Mouse (Mus musculus) left cerebral cortex, adult 11 months (tissue): ENCODE data around the gene Tfap2a.

Experiments
- DNase-seq: peaks from one replicate; pipeline ENCODE4 v3.0.0; 2022; ENCODE audit warnings: low spot score

The Tfap2a gene

DNA sequence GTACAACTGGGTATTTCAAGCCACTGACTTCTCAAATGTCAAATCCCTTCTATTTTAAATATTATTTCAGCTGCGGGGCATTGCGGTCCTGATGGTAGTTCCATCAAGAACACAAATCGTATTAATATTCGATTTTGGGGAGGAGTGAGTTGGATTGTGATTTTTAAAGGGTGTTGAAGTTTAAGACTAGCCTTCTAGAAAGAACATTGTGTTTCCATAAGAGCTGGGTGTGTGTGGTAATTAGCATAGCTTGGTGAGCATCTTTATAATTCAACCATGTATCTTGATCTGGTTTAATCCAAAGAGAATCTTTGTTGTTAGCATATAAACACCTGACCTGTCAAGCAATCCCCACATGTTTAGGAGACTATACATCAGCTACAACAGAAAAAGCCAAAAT lies 24.9 kb downstream of the Tfap2a start:
- no peak for DNase-seq

DNA sequence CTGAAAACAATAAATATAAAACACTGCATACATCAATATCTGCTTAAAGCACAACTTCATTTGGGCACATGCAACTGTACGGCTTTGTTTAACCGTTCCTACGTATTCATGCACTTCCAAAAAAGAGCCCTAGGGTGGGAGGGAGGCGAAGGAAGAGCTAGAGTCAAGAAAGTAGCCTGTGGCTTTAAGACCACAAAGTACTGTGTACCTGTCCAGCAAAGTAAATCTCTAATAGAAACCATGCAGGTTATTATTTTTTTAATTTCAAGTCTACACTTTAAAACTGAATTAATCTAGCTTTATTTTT lies 25.7 kb downstream of the Tfap2a start:
- DNase-seq = no peak

DNA sequence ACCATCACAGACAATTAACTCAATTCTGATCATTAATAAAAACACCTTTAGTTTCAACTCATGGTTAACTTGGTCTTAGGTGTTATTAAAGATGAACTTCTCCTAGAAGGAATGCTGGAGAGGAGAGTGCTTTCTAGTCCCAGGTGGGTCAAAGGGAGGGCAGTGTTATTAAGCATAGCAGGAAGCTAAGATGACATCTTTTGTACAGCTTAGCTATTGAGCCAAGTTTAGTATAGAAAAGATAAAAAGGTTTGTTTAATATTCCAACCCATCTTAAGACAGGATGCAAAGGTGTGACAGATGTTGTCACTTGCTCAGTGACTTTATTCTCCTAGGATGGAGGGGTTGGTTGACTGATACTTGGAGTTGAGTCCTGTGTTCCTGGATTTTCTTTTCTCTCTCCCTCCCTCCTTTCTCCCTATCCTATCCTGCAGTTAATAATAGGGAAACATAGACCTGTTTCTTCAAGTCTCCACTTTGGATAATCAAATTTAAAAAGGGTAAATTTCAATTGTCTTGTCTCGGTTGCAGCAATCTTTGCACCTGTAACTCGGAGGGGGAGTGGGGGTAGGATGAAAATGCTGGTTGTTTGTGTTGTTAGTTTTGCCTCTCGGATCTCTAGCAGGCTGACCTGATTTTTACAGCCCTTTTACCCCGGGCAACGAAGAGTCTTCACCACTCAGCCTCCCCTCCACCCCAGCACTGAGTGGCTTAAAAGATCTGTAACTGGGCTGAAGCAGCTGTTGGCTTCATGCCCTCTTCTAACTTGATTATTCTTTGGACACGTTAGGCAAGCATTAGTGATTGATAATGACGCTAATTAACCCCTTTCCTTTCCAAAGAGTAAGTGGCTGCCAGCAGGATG lies 26.3 kb downstream of the Tfap2a start:
- no peak for DNase-seq

DNA sequence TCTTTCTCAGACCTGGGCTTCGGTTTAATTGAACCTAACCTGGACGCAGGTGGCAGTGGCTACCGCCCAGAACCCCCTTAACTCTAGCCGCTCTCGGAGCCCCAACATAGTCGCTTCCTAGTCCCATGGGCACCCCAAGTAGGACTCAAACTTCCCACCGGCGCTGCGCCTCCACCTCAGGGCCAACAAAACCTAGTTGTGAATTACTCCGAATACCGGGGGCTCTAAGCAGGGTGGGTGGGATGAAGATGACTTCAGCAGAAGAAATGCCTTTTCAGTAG lies 28.2 kb downstream of the Tfap2a start:
- DNase-seq = no peak

DNA sequence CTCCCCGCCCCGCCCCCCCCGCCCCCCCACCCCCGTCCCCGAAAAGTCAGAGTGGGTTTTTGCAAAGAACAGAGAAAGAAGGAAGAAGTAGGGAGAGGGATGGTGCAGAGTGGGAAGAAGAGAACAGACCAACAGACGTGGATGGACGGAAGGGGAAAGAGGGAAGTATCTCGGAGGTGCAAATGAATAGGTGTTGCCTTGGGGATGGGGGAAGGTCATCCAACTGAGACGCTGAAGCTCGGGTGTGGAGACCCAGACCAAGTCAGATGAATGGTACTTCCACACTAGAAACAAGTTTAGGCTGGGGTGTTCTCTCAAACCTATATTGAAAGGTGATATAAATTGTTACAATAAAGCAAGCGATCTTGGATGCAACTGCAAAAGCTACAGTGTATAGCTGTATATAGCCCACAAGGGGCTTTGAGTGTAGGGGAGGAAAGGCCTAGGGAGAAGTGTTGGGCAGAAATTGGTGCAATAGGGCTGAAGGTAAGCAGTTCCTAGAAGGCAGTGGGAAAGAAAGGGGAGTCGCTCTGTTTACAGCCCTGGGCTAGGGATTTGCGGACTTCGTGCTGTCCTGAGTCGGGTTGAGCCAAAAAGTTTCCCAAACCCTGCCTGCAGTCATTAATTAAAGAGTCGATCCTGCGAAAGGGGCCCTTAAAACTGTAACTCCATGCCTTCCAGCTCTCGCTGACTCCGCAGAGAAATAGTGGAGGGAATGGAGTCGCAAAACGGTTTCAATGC lies 28.7 kb downstream of the Tfap2a start:
- DNase-seq = no peak

DNA sequence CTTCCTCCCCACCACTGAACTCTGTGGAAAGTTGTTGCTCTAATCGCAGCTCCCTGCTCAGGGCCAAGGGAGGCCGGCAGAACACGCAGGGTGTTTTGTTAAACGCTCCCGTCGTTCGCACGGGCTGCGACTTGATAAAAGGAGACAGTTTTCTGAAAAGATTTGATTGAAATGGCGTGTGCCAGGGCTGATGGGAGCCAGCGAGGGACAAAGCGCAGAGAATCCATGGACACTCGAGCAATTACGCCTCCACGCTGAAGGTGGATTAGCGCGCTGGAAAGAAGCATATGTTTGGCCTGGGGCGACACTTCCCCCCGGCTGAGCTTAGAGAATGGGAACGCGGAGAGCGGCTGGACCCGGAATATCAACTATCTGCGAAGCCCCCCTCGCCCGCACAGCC lies 29.3 kb downstream of the Tfap2a start:
- no peak for DNase-seq

DNA sequence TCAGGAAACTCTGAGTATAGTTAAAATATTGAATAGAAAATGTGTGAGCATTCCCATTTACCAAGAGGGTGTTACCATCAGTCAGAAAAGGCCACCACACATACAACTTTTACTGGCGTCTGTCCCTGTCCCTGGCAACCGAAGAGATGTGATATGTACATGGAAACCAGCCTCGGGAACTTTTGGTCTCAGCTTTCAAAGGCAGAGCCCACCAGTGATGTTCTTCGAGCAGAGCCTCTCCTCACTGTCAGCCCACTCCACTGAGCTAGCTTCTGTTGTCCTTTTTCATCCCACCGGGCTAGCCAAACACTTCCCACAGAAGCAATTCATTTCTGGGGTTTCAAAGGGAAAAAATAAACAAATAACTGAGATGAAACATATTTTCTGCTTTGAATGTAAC lies 29.9 kb downstream of the Tfap2a start:
- no peak for DNase-seq

DNA sequence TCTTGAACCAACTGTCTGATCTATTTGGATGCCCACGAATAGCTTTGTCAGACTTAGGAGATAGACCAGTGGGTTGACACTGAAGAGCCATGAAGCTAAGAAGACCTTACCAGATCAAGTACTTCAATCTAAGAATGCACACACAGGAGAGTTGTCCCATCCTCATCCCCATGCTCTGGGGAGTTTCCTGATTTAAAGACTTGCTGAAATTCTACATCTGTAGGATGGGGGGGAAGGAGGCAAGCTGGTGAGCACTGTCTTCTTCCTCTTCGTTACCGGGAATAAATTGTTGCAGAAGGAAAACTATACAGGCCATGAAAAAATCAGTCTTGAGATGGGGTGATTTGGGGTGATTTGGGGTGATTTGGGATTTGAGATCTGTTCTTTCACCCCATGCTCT lies 30.5 kb downstream of the Tfap2a start:
- no peak for DNase-seq

DNA sequence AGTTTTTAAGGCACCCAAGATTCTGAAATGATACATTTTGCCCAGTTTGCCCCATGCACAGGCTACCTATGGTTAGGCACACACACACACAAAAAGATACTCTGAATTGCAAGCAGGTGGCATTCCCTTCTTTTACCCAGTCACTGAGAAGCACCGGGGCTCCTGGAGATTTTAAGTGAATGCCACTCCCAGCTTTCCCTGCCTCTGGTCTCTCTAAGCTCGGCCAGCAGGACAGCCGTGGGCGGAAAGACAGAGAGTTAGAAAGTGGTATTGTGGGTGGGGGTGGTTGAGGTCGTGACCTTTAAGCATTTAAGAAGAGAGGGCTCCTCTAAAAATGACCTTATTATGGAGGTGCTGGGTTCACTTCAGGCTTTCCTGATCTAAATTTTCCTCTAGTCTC lies 31.6 kb downstream of the Tfap2a start:
- DNase-seq = no peak

DNA sequence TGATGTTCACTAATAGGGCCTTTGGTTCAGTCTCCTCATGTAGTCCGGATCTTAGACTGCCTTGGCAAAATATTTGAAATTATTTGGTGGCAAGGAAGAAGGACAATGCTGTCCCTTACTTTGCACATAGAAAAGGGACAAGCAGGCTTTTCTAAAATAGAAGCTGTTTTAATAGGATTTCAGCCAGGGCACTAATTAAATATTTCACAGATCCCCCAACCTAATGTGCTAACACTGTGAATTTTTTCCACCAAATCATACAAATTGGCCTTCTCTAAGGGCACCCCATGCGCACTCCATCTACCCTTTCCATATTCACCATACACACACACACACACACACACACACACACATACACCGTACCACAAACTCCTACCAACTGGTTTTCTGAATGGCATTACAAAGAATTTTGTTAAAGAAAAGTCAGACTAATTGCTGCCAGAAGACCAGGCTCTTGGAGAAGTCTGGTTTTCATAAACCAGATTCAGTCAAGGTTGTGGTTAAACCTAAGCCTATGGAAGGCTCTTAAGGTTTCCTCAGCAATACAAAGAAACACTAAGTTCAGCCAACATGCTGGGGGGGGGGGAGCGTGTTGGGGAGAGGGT lies 32.3 kb downstream of the Tfap2a start:
- no peak for DNase-seq

DNA sequence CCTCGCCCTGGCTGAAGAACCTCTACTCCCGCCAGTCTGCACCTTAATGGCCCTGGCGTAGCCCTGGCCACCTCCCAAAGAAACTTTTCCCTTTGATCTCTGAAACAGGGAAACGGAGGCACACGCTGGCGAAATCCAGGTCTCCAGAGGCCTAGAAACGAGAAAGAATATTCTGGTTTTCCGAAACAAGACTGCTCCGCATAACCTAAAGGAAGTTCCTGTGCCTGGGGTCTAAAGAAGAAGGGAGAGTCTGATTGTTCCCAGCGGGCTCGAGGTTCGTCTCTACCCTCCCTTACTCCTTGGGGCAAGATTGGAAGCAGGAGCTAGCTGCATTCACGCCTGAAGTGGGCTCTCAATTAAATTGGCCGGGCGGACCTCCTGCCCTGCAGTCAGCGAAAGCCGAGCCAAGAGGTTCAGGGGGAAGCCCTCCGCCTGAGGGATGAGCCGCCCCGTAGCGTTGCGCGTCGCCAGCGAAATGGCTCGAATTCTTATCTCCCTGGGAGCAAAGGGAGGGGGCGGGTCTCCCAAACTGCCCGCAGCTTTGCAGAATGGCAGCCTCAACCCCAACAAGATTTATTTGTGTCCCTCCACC lies 33.2 kb downstream of the Tfap2a start:
- DNase-seq = no peak

DNA sequence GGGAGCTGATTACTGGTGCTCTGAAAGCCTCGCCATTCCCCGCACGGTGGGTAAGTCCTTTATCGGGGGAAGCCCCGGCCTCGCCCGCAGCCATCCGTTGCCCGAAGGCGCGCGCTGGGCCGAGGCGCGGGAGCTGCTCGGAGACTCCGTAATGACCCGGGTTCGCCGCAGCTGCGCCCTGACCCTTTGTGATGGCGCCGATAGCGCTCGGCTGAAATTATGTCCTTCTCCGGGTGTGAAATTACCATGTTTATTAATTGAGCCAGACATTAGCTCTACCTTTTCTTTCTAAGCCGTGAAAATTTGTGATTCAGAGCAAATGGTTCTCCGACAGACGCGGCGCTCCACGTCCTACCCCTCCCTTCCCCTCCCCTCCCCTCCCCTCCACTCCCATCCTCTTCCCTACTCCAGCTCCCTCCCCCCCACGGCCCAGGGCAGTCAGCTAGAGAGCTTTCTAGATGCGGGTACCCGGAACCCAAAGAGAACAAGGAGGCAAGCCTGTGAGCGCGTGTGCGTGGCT lies 34.1 kb downstream of the Tfap2a start:
- no peak for DNase-seq

DNA sequence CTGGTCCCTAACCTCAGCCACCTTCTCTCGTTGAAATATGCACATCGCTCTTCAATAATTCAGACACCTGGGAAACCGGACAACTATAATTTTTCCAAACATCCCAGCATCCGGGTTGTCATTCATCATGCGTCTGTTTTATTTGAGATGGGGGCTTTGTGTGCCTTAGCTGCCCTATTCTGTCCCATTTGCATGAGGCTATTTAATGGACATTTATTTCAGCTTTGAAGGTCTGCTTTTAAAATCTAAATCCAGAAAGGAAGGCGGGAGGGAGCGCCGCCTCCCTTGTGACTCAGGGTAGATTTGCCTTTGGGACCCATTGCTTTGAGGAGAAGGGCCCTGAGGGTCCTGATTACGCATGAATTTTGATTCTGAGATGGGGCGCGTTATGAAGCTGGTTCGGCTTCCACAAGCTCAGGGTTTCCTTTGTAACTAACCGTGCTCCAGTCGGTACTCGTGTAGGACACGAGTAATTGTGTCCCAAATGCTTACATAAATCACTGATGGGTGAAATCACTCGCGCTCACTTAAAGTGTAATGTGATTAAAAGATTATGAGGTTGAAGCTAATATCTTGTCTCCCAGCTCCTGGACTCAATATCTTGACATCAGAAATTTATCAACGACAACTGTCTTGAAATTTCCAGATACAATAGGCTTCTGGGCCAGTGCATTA lies 34.9 kb downstream of the Tfap2a start:
- no peak for DNase-seq

DNA sequence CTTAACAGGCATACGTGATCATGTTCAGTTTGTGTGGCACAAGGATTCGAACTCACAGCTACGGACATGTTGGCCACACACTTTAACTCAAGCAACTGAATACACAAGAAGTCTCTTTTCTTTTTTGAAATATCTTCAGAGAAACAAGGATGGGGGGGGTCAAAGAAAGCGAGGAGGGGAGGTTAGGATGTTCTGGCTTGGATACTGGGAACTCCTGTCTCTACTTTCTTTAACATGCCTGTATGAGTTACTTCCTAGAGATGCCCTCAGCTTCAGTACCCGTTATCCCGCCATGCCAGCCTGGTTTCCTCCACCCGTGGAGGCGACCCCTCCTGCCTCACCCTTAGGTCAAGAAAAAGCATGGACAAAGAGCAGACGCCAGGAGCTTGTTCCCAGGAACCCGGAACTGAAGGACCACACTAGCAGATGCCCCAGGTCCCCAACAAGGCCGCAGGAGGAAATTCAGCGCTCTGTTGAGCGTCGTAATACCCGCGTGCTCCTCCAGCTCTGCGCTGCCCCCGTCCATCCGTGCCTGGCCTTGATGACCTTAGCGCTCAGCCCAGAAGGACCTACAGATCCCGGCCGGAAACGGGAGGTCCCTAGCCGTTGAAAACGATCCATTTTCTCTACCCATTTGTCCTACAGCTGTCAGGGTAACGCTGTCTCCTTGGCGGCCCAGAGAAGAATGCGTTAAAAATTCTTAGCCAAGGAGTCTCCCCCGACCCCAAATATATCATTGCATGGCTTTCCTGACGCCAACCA lies 35.6 kb downstream of the Tfap2a start:
- no peak for DNase-seq

DNA sequence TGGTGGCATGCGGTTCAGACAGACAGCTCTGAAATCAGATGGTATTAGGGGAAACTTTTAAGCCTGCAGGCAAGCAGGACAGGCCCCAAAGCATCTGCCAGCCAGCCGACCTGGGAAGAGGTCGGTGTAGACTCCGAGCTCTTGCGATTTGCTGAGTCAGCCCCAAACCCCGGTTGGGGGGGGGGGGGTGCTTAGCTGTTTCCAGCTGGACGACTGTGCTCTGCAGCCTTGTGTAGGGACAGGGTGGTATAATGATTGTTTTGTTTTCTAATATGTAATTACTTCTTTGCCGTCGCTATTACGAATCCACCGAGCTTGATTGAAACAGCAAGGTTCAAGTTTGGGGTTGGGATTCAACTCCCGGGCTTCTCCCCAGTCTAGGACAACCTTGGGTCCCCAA lies 36.5 kb downstream of the Tfap2a start:
- no peak for DNase-seq

DNA sequence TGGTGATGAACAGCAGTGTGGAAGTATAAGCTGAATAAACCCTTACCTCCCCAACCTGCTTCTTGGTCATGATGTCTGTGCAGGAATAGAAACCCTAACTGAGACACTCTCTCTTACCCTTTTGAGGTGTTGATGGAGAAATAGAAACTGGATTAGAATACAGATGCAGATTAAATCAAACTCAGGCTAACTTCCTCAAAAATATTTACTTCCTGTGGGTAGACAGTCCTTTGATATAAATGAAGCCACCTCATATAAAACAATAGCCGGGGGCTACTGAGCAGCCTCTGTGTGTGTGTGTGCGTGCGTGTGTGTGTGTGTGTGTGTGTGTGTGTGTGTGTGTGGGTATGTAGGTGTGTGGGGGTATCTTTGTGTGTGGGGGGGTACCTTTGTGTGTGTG lies 52.4 kb downstream of the Tfap2a start:
- DNase-seq = no peak

DNA sequence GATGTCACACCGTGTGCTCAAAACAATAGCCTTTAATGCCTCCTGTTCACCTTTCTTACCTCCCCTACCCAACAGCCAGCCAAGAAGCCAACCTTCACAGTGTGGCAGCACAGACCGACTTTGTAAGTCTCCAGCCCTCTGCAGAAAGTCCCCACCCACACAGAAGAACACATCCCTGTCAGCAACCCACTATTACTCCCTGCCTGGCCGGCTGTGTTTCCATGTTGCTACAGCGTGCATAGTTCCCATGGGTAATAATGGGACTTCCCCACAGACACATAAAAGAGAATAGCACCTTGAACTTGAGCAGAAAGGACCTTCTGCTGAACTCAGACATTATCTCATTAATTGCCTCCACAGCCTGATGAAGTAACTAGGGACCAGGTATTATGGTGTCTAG lies 61.4 kb downstream of the Tfap2a start:
- DNase-seq = no peak
